Mouse (Mus musculus) bone marrow, adult 2 months (tissue): Measurements from ENCODE around the gene Olfml1.

ENCODE experiments used
- CTCF ChIP-seq: fragments of 200-500 bp; IDR thresholded peaks from 2 replicates; pipeline ENCODE4 v1.5.1; 2011; ENCODE audit warnings: low read length, control low read depth; ENCODE audit not compliant: control insufficient read depth, insufficient read depth
- POLR2A ChIP-seq: fragments of 200-500 bp; IDR thresholded peaks from 2 replicates; pipeline ENCODE4 v1.6.1; 2011; ENCODE audit warnings: low read depth, mild to moderate bottlenecking, control low read depth, low read length, borderline replicate concordance; ENCODE audit not compliant: control insufficient read depth

DNA sequence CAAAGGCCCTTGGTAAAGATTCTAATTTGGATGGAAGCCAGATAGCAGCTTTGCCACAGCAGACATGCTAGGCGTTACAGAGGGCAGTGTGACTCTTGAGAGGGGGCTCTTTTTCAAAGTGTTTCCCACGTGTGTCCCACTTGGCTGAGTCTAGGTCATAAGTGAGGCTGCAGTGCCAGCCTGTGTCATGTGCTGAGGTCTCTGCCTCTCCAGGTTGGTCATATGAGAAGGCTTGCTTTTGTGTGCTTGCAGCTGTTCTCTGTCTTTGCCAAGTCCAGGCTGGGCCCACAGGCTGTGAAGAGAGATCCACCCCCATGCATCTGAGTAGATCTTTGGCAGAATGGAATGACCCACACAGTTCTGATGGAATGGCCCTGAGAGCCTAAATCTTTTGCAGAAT is 25.4 kb downstream of the Olfml1 start:
- no peak for TF ChIP-seq POLR2A
- TF ChIP-seq CTCF: no peak
